Mouse (Mus musculus) G1E (cell line): ENCODE data around the gene Ppfia3.

ENCODE experiments used
- CTCF ChIP-seq: IDR thresholded peaks from 2 replicates; pipeline ENCODE4 v1.5.1; 2012; ENCODE audit warnings: low read depth, low read length, inconsistent platforms, mixed read lengths
- GATA1 ChIP-seq: IDR thresholded peaks from 2 replicates; pipeline ENCODE4 v1.6.1; 2012; ENCODE audit warnings: borderline replicate concordance, low read length, inconsistent platforms, mixed read lengths
- POLR2AphosphoS5 ChIP-seq: IDR thresholded peaks from 2 replicates; pipeline ENCODE4 v1.6.1; 2012; ENCODE audit warnings: low read depth, low read length, inconsistent platforms; ENCODE audit not compliant: insufficient replicate concordance
- TAL1 ChIP-seq: conservative IDR thresholded peaks from 2 replicates; pipeline ENCODE4 v1.6.1; 2012; ENCODE audit warnings: low read depth, low read length, inconsistent platforms, mixed read lengths

DNA sequence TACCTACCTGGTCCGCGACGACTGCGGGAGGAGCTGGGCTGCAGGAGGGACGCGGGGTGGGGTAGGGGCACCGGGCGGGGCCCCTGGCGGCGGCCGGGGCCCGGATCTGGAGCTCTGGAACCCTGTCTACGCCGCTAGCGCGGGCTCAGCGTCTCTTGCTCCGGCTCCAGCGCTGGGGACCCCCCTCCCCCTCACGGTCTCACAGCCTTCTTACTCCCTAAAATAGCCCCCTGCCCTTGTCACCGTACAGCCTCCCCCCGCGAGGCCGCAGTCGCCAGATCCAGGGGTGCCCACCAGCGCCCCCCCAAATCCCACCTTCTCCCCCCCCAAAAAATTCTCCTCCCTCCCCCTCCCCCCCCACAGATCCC lies at the start of gene Ppfia3:
- no peak for TF ChIP-seq CTCF
- no peak for TF ChIP-seq TAL1
- TF ChIP-seq GATA1 = no peak
- no peak for TF ChIP-seq POLR2AphosphoS5
